Mouse (Mus musculus): ENCODE results near the gene Tapt1. TPM values are rescaled to one million over a fixed set of nuclear protein-coding genes. Genes with fewer than 3 reads are reported as not detected.

Gene Tapt1
- polyA plus RNA-seq, 1 experiment from 2014 or later, result 37.6 TPM

DNA sequence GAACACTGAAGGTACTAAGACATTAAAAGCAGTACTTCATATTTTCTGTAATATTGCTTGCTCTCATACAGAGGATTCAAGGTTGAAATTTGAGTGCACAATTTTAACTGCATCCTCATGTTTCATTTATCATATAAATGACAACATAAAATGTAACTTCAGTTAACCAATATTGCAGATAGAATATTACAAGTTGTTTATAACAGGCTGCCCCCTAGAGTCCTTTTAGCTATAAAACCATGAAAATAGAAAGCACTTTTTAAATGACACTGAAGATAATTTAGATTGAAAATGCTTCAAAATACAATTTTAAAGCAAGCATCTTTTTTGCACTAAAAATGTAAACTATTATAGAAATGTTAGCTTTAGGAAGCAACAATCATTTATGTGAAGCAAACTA lies 24.8 kb downstream of the Tapt1 start:
- Histone ChIP-seq H3K27me3 (replicated peaks; ENCODE audit: control insufficient read depth, insufficient read depth, low read length) (no peaks in the 10 kb centered on the region), H3K4me3 (ENCODE audit: low read depth, low read length) (no peak overlapping the region), H3K4me2 (ENCODE audit: low read depth, low read length) (no peak overlapping the region), H3K4me1 (ENCODE audit: control insufficient read depth, insufficient read depth, low read length) (no peaks in the 10 kb centered on the region), H3K27ac (replicated peaks; ENCODE audit: low read depth, low read length) (no peak overlapping the region), H3K9me3 (ENCODE audit: control insufficient read depth, low read length) (no peaks in the 10 kb centered on the region), H3K9ac (ENCODE audit: low read depth, low read length) (no peak overlapping the region), H3K36me3 (ENCODE audit: control insufficient read depth, insufficient read depth, low read length) (peaks cover 10% of the 10 kb centered on the region; the same call in 1 of the 2 replicates)
- DNase-seq (ENCODE audit: low spot score) (no peak), ATAC-seq (ENCODE audit: low read depth) (no peak)

DNA sequence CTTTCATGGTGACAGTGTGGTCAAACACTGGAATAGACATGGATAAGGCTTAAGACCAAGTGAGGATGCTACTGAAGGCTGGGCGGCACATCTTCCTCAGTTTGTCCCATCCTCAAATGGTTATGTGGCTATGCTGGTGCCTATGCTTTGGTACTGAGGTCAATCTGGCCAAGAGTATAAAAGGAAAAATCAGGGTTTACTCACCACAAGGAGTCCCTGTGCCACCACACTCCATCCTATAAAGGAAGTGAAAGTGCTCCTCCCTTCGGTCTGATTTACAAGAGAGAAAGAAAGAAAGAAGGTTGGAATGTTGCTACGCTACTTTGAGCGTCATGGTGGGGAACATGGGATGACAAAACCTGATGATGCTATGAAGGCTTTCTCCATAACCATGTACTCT lies 27.3 kb downstream of the Tapt1 start:
- H3K27me3 ChIP-seq (replicated peaks; ENCODE audit: control insufficient read depth, insufficient read depth, low read length), result no peaks in the 10 kb centered on the region
- DNase-seq (ENCODE audit: low spot score) (no peak), ATAC-seq (ENCODE audit: low read depth) (no peak)
- no peak overlapping the region for H3K4me2 ChIP-seq (ENCODE audit: low read depth, low read length)
- H3K9me3 ChIP-seq (ENCODE audit: control insufficient read depth, low read length), result no peaks in the 10 kb centered on the region
- WGBS, result 87% methylated on average over 4 of the region's 4 CpGs
- no peaks in the 10 kb centered on the region for H3K4me1 ChIP-seq (ENCODE audit: control insufficient read depth, insufficient read depth, low read length)
- no peak overlapping the region for H3K4me3 ChIP-seq (ENCODE audit: low read depth, low read length)
- H3K9ac ChIP-seq (ENCODE audit: low read depth, low read length), result no peak overlapping the region
- peaks cover 13% of the 10 kb centered on the region for H3K36me3 ChIP-seq (ENCODE audit: control insufficient read depth, insufficient read depth, low read length)
- no peak overlapping the region for H3K27ac ChIP-seq (replicated peaks; ENCODE audit: low read depth, low read length)

DNA sequence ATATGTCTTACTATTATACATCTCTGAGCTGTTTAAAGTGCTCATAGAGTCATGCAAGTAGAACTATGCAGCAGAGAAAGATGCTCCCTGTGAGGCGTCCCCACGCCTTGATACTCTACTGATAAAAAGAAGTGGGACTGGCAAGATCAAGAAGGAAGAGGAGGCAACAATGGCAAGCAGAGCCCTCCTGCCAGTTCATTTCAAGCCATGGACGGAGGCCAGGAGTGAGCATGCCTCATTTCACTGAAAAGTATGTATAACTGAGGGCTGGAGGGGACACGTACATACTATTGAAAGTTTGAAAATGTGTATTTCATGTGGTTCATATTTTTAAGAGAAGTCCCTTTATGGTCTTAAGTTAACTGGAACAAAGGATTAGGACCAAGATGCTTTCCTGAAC lies 28.0 kb downstream of the Tapt1 start:
- Histone ChIP-seq H3K4me2 (ENCODE audit: low read depth, low read length) (no peak overlapping the region), H3K27me3 (replicated peaks; ENCODE audit: control insufficient read depth, insufficient read depth, low read length) (no peaks in the 10 kb centered on the region), H3K36me3 (ENCODE audit: control insufficient read depth, insufficient read depth, low read length) (peaks cover 16% of the 10 kb centered on the region), H3K4me3 (ENCODE audit: low read depth, low read length) (no peak overlapping the region), H3K9me3 (ENCODE audit: control insufficient read depth, low read length) (no peaks in the 10 kb centered on the region), H3K4me1 (ENCODE audit: control insufficient read depth, insufficient read depth, low read length) (no peaks in the 10 kb centered on the region), H3K9ac (ENCODE audit: low read depth, low read length) (no peak overlapping the region), H3K27ac (replicated peaks; ENCODE audit: low read depth, low read length) (no peak overlapping the region)
- WGBS, result 88% methylated on average over 4 of the region's 4 CpGs
- no peak for DNase-seq (ENCODE audit: low spot score)
- ATAC-seq (ENCODE audit: low read depth), result no peak

DNA sequence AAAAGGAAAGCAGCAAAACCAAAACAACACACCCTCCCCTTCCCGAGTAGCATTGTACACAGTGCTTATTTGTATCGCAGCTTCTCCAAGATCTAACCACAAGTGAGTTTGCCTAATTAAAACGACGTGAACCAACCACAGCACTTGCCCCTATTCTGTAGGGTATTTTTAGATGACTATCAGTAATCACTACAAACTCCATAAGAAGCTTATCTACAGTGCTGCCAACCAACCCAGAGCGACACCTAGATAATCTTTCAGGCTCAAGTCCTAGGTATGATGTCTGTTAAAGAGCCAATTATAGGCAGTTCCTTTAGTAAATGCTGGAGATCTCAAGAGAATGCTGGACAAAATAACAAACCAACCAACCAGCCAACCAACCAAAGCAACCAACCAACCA lies 28.6 kb downstream of the Tapt1 start:
- Histone ChIP-seq H3K4me2 (ENCODE audit: low read depth, low read length) (no peak overlapping the region), H3K4me3 (ENCODE audit: low read depth, low read length) (no peak overlapping the region)

DNA sequence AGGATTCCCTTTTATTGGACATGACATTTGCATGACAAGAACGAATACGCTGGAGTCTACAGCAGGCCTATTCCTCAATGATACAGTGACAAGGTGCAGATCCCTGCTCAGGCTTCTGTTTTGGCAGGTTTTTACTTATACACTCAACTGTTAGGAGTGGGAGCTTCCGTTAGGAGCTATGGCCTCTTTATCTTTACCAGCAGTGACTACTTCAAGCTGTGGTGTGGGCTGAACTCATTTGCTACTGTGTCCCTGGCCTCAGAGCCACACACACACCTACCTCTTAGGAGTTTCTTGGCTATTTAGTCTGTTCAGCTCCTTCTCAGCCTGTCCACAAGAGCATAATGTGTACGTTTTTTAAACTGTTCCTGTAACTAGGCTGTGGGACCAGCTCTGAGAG lies 30.3 kb downstream of the Tapt1 start:
- no peaks in the 10 kb centered on the region for H3K9me3 ChIP-seq (ENCODE audit: control insufficient read depth, low read length)
- no peak overlapping the region for H3K27ac ChIP-seq (replicated peaks; ENCODE audit: low read depth, low read length)
- H3K9ac ChIP-seq (ENCODE audit: low read depth, low read length), result no peak overlapping the region
- no peak overlapping the region for H3K4me3 ChIP-seq (ENCODE audit: low read depth, low read length)
- 86% methylated on average over 4 of the region's 4 CpGs for WGBS
- H3K36me3 ChIP-seq (ENCODE audit: control insufficient read depth, insufficient read depth, low read length), result peaks cover 31% of the 10 kb centered on the region
- no peak for ATAC-seq (ENCODE audit: low read depth)
- no peak overlapping the region for H3K4me2 ChIP-seq (ENCODE audit: low read depth, low read length)
- no peak for DNase-seq (ENCODE audit: low spot score)
- H3K27me3 ChIP-seq (replicated peaks; ENCODE audit: control insufficient read depth, insufficient read depth, low read length), result no peaks in the 10 kb centered on the region
- H3K4me1 ChIP-seq (ENCODE audit: control insufficient read depth, insufficient read depth, low read length), result no peaks in the 10 kb centered on the region

More for the DNA sequence above, 28.6 kb downstream of the Tapt1 start:
- H3K36me3 ChIP-seq (ENCODE audit: control insufficient read depth, insufficient read depth, low read length), result peaks cover 23% of the 10 kb centered on the region
- H3K27me3 ChIP-seq (replicated peaks; ENCODE audit: control insufficient read depth, insufficient read depth, low read length), result no peaks in the 10 kb centered on the region
- ATAC-seq (ENCODE audit: low read depth) (no peak), DNase-seq (ENCODE audit: low spot score) (peak; percentile 5)
- H3K9ac ChIP-seq (ENCODE audit: low read depth, low read length), result no peak overlapping the region
- H3K27ac ChIP-seq (replicated peaks; ENCODE audit: low read depth, low read length), result no peak overlapping the region
- 77% methylated on average over 5 of the region's 5 CpGs for WGBS
- H3K4me1 ChIP-seq (ENCODE audit: control insufficient read depth, insufficient read depth, low read length), result no peaks in the 10 kb centered on the region
- H3K9me3 ChIP-seq (ENCODE audit: control insufficient read depth, low read length), result no peaks in the 10 kb centered on the region

DNA sequence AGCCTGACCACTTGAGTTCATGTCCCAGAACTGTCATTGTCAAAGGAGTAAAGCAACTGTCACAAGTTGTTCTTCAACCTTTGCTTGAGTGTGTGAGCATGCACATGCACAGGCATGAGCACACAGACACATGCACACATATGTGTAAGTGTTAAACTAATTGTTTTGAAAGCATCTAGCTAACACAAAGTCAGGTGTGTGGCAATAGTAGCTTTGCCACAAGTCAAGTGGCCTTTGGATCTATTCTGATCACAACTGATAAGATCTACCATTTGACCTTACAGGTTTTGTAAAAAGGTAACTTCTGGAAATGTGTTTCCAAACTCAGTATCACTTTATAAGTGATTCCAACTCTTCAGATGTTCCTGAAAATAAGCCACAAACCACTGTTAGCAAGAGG lies 39.1 kb downstream of the Tapt1 start:
- Histone ChIP-seq H3K4me1 (ENCODE audit: control insufficient read depth, insufficient read depth, low read length) (no peaks in the 10 kb centered on the region), H3K4me3 (ENCODE audit: low read depth, low read length) (no peak overlapping the region), H3K4me2 (ENCODE audit: low read depth, low read length) (no peak overlapping the region), H3K27ac (replicated peaks; ENCODE audit: low read depth, low read length) (no peak overlapping the region), H3K27me3 (replicated peaks; ENCODE audit: control insufficient read depth, insufficient read depth, low read length) (no peaks in the 10 kb centered on the region), H3K9ac (ENCODE audit: low read depth, low read length) (no peak overlapping the region), H3K9me3 (ENCODE audit: control insufficient read depth, low read length) (no peaks in the 10 kb centered on the region), H3K36me3 (ENCODE audit: control insufficient read depth, insufficient read depth, low read length) (peaks cover 68% of the 10 kb centered on the region)
- ATAC-seq (ENCODE audit: low read depth), result no peak
- no peak for DNase-seq (ENCODE audit: low spot score)

DNA sequence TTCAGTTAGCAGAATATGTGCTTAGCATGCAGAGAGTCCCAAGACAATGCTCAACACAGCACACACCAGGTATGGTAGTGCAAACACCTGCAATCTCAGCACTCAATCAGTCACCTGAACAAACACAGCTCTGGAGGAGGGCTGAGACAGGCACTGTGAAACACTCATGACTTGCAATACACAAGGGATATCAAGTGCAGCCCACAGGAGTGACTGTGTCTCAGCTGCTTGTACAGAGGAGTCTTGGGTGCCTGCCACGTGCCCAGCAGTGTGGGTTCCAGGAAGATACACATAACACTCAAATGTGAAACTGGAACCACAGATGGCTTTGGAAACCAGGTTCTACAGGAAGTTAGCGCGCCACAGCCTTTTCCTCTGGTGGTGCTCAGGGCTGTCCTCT lies 44.8 kb downstream of the Tapt1 start:
- DNase-seq (ENCODE audit: low spot score), result no peak
- no peak overlapping the region for H3K4me3 ChIP-seq (ENCODE audit: low read depth, low read length)
- no peaks in the 10 kb centered on the region for H3K27me3 ChIP-seq (replicated peaks; ENCODE audit: control insufficient read depth, insufficient read depth, low read length)
- no peak overlapping the region for H3K9ac ChIP-seq (ENCODE audit: low read depth, low read length)
- H3K36me3 ChIP-seq (ENCODE audit: control insufficient read depth, insufficient read depth, low read length), result peaks cover 62% of the 10 kb centered on the region
- H3K4me1 ChIP-seq (ENCODE audit: control insufficient read depth, insufficient read depth, low read length), result no peaks in the 10 kb centered on the region
- H3K27ac ChIP-seq (replicated peaks; ENCODE audit: low read depth, low read length), result no peak overlapping the region
- H3K9me3 ChIP-seq (ENCODE audit: control insufficient read depth, low read length), result no peaks in the 10 kb centered on the region
- 90% methylated on average over 3 of the region's 3 CpGs for WGBS
- no peak for ATAC-seq (ENCODE audit: low read depth)
- no peak overlapping the region for H3K4me2 ChIP-seq (ENCODE audit: low read depth, low read length)

DNA sequence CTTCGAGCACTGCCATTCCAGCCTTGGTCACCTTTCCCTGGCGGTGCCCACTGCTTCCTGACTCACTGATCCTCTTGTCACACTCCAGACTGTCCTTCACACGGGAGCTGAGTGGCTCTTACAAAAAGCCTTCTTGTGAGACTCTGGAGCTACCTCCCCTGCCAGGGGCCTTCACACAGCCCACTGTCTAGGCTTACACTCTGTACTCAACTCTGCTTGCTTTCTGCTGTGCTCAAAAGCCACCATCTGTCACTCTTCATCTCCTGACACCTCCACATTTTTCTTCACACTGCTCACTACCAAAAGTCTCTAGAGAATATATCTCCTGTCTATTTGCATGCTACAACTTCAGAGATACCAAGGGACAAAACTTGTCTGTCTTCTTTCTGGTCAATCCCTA lies 46.0 kb downstream of the Tapt1 start:
- H3K36me3 ChIP-seq (ENCODE audit: control insufficient read depth, insufficient read depth, low read length), result peaks cover 70% of the 10 kb centered on the region

DNA sequence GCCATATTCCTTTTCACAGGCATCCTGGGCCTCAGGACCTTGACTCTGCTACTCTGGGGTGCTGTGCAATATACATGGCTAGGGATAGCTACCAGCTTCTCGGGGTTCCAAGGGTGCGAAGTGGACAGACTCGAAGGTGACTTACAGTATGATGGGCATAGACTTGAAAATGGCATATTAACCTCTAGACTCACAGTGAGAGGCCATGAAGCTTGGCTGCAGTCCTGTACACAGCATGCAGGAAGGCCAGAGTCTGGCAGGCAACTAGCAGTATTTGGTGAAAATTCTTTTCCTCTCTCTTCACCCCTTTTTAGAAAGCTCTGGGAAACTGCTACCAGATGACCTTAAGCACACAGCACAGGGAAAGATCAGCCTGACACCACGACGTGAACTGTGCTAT lies 52.4 kb downstream of the Tapt1 start:
- ATAC-seq (ENCODE audit: low read depth) (no peak), DNase-seq (ENCODE audit: low spot score) (no peak)
- no peak overlapping the region for H3K27ac ChIP-seq (replicated peaks; ENCODE audit: low read depth, low read length)
- H3K4me1 ChIP-seq (ENCODE audit: control insufficient read depth, insufficient read depth, low read length), result no peaks in the 10 kb centered on the region
- no peak overlapping the region for H3K4me3 ChIP-seq (ENCODE audit: low read depth, low read length)
- H3K36me3 ChIP-seq (ENCODE audit: control insufficient read depth, insufficient read depth, low read length), result peaks cover 51% of the 10 kb centered on the region
- H3K27me3 ChIP-seq (replicated peaks; ENCODE audit: control insufficient read depth, insufficient read depth, low read length), result no peaks in the 10 kb centered on the region
- H3K4me2 ChIP-seq (ENCODE audit: low read depth, low read length), result no peak overlapping the region
- H3K9me3 ChIP-seq (ENCODE audit: control insufficient read depth, low read length), result no peaks in the 10 kb centered on the region
- 89% methylated on average over 5 of the region's 5 CpGs for WGBS
- no peak overlapping the region for H3K9ac ChIP-seq (ENCODE audit: low read depth, low read length)

More for the DNA sequence above, 46.0 kb downstream of the Tapt1 start:
- Histone ChIP-seq H3K27ac (replicated peaks; ENCODE audit: low read depth, low read length) (no peak overlapping the region), H3K4me3 (ENCODE audit: low read depth, low read length) (no peak overlapping the region), H3K4me2 (ENCODE audit: low read depth, low read length) (no peak overlapping the region), H3K9me3 (ENCODE audit: control insufficient read depth, low read length) (no peaks in the 10 kb centered on the region), H3K9ac (ENCODE audit: low read depth, low read length) (no peak overlapping the region), H3K4me1 (ENCODE audit: control insufficient read depth, insufficient read depth, low read length) (no peaks in the 10 kb centered on the region), H3K27me3 (replicated peaks; ENCODE audit: control insufficient read depth, insufficient read depth, low read length) (no peaks in the 10 kb centered on the region)
- DNase-seq (ENCODE audit: low spot score), result no peak
- 81% methylated on average over 3 of the region's 3 CpGs for WGBS
- ATAC-seq (ENCODE audit: low read depth), result no peak
